Mouse (Mus musculus): Measurements from ENCODE around the gene Gzmb. TPM values are rescaled to one million over a fixed set of nuclear protein-coding genes. Genes with fewer than 3 reads are reported as not detected.

Gene Gzmb
- polyA plus RNA-seq, 1 experiment from 2014 or later: not detected

DNA sequence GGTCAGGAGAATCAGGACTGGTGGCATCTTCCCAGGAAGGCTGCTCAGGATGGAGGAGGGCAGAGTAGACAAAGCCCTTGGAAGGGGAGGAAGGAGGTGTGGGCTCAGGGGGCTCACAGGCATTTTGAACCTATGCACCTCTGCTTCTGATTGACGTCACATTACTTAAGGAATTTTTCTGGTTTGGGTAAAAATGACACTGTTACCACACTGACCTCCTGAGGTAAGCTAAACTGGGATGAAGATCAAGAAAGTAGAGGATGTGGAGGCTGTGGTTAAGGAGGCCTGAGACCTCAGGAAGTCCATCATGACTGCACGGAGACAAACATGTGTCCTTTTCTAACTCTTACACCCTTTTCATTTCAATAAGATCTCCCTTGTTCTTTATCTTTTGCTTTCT lies 27.5 kb downstream of the Gzmb start, which contains the start of gene Gzmc:
TSS of gene Gzmc (minus strand) at position 101 of the 400 bp plus-strand sequence.
- no peaks in the 10 kb centered on the region for H3K36me3 ChIP-seq (ENCODE audit: control insufficient read depth, insufficient read depth, low read length)
- no peaks in the 10 kb centered on the region for H3K4me1 ChIP-seq (replicated peaks; ENCODE audit: control insufficient read depth, insufficient read depth, low read length)
- H3K4me2 ChIP-seq (ENCODE audit: low read depth, low read length, severe bottlenecking): no peak within 1 kb of the TSS
- H3K27me3 ChIP-seq (ENCODE audit: control insufficient read depth, insufficient read depth, low read length): no peaks in the 10 kb centered on the region
- no peak within 1 kb of the TSS for H3K9ac ChIP-seq (ENCODE audit: low read length)
- DNase-seq (ENCODE audit: low spot score) (no peak), ATAC-seq (replicated peaks; ENCODE audit: low FRiP score) (no peak)
- 80% methylated on average over 2 of the region's 2 CpGs for WGBS
- H3K4me3 ChIP-seq (ENCODE audit: low read depth, low read length): no peak within 1 kb of the TSS
- no peaks in the 10 kb centered on the region for H3K9me3 ChIP-seq (ENCODE audit: control insufficient read depth, low read length)
- H3K27ac ChIP-seq (ENCODE audit: low read depth, low read length): no peak within 1 kb of the TSS

DNA sequence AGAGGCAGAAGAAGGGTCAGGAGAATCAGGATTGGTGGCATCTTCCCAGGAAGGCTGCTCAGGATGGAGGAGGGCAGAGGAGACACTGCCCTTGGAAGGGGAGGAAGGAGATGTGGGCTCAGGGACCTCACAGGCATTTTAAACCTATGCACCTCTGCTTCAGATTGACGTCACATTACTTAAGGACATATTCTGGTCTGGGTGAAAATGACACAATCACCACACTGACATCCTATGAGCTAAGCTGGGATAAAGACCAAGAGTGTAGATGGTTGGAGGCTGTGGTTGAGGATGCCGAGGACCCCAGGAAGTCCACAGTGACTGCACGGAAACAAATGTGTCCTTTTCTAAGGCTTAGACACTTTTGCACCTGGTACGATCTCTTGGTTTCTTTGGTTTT lies 50.7 kb downstream of the Gzmb start, which contains the start of gene Gzmf:
TSS of gene Gzmf (minus strand) at position 101 of the 400 bp plus-strand sequence.
- DNase-seq (ENCODE audit: low spot score): no peak

More for the DNA sequence above, 50.7 kb downstream of the Gzmb start, which contains the start of gene Gzmf:
- 91% methylated on average over 4 of the region's 4 CpGs for WGBS
- H3K4me3 ChIP-seq (ENCODE audit: low read depth, low read length): no peak within 1 kb of the TSS
- no peak within 1 kb of the TSS for H3K27ac ChIP-seq (ENCODE audit: low read depth, low read length)
- H3K4me1 ChIP-seq (replicated peaks; ENCODE audit: control insufficient read depth, insufficient read depth, low read length): no peaks in the 10 kb centered on the region
- no peaks in the 10 kb centered on the region for H3K36me3 ChIP-seq (ENCODE audit: control insufficient read depth, insufficient read depth, low read length)
- H3K4me2 ChIP-seq (ENCODE audit: low read depth, low read length, severe bottlenecking): no peak within 1 kb of the TSS
- H3K9ac ChIP-seq (ENCODE audit: low read length): no peak within 1 kb of the TSS
- no peak for ATAC-seq (replicated peaks; ENCODE audit: low FRiP score)
- H3K9me3 ChIP-seq (ENCODE audit: control insufficient read depth, low read length): no peaks in the 10 kb centered on the region
- H3K27me3 ChIP-seq (ENCODE audit: control insufficient read depth, insufficient read depth, low read length): no peaks in the 10 kb centered on the region

Other genes starting within 250 kb of the Gzmb start
- not detected in 2 replicates for gene Mcpt1, start 244.3 kb downstream of the Gzmb start, polyA plus RNA-seq (2014; fragmentation: Nextera tagmentation; extraction: Ambion mirVana)
- gene Mcpt9, start 231.8 kb downstream of the Gzmb start, polyA plus RNA-seq (2014; fragmentation: Nextera tagmentation; extraction: Ambion mirVana): not detected in 2 replicates
- gene Mcpt2, start 220.2 kb downstream of the Gzmb start, polyA plus RNA-seq (2014; fragmentation: Nextera tagmentation; extraction: Ambion mirVana): not detected in 2 replicates
- not detected in 2 replicates for gene Mcpt4, start 199.9 kb downstream of the Gzmb start, polyA plus RNA-seq (2014; fragmentation: Nextera tagmentation; extraction: Ambion mirVana)
- not detected in 2 replicates for gene Mcpt8, start 177.0 kb downstream of the Gzmb start, polyA plus RNA-seq (2014; fragmentation: Nextera tagmentation; extraction: Ambion mirVana)
- gene Ctsg, start 159.7 kb downstream of the Gzmb start, polyA plus RNA-seq (2014; fragmentation: Nextera tagmentation; extraction: Ambion mirVana): not detected in 2 replicates
- gene Gzme, start 141.6 kb downstream of the Gzmb start, polyA plus RNA-seq (2014; fragmentation: Nextera tagmentation; extraction: Ambion mirVana): not detected in 2 replicates
- not detected in 2 replicates for gene Gzmd, start 129.7 kb downstream of the Gzmb start, polyA plus RNA-seq (2014; fragmentation: Nextera tagmentation; extraction: Ambion mirVana)
- not detected in 2 replicates for gene Gzmg, start 102.7 kb downstream of the Gzmb start, polyA plus RNA-seq (2014; fragmentation: Nextera tagmentation; extraction: Ambion mirVana)
- not detected in 2 replicates for gene Gzmn, start 87.7 kb downstream of the Gzmb start, polyA plus RNA-seq (2014; fragmentation: Nextera tagmentation; extraction: Ambion mirVana)
- not detected in 2 replicates for gene Gzmf, start 50.8 kb downstream of the Gzmb start, polyA plus RNA-seq (2014; fragmentation: Nextera tagmentation; extraction: Ambion mirVana)
- not detected in 2 replicates for gene Gzmc, start 27.6 kb downstream of the Gzmb start, polyA plus RNA-seq (2014; fragmentation: Nextera tagmentation; extraction: Ambion mirVana)
- gene Atp12a, start 102.8 kb upstream of the Gzmb start, polyA plus RNA-seq (2014; fragmentation: Nextera tagmentation; extraction: Ambion mirVana): 0.04 TPM in 1 of 2 replicates, not detected in the other
- 0.88 and 1.0 TPM in 2 replicates for gene Rnf17, start 140.3 kb upstream of the Gzmb start, polyA plus RNA-seq (2014; fragmentation: Nextera tagmentation; extraction: Ambion mirVana)

Data from forebrain, embryonic 11.5 days (tissue).